Mouse (Mus musculus) small intestine, adult 2 months (tissue): Measurements from ENCODE around the gene Creb3l4.

ENCODE experiments used
- CTCF ChIP-seq: fragments of 200-500 bp; IDR thresholded peaks from 2 replicates; pipeline ENCODE4 v1.5.1; 2012; ENCODE audit warnings: low read depth, mild to moderate bottlenecking, control low read depth, inconsistent platforms, low read length, moderate library complexity, mixed read lengths; ENCODE audit not compliant: insufficient replicate concordance, insufficient read length; ENCODE audit errors: extremely low read depth
- POLR2A ChIP-seq: fragments of 200-500 bp; IDR thresholded peaks from 2 replicates; pipeline ENCODE4 v1.6.1; 2012; ENCODE audit warnings: low read depth, mild to moderate bottlenecking, control low read depth, inconsistent platforms, low read length, moderate library complexity

- no peak for TF ChIP-seq CTCF
- TF ChIP-seq POLR2A: peak; percentile 76
These were observed 10.5 kb upstream of the Creb3l4 start, which contains the start of gene Crtc2 for GRCm38 (mm10) chr3:90253653-90254418.
